Mouse (Mus musculus) lung, postnatal 36 days (tissue): ENCODE measurements at regions not wholly inside any gene's neighbourhood (a gene's known extent, or its start where the extent isn't known, plus 50 kb on each side); places are given as distances from the start of the nearest gene placed in this dataset.
A peak's percentile ranks its signal among the peaks of the same experiment; 100 is the strongest.

Source experiments
- DNase-seq: peaks from one replicate; pipeline ENCODE4 v3.0.0; 2022; ENCODE audit warnings: mixed read lengths

- no peak for DNase-seq
Measured at GRCm38 (mm10) chr4:142452614-142453013, 213.4 kb upstream of the Kazn start.

GRCm38 (mm10) chr4:142450884-142451283 lies 211.7 kb upstream of the Kazn start:
- DNase-seq, result peak; percentile 7

GRCm38 (mm10) chr4:142449713-142450112 lies 210.5 kb upstream of the Kazn start:
- DNase-seq, result no peak

- DNase-seq, result no peak
Measured at GRCm38 (mm10) chr4:142449198-142449702, 210.0 kb upstream of the Kazn start.

GRCm38 (mm10) chr4:142447529-142447928 lies 208.3 kb upstream of the Kazn start:
- DNase-seq, result peak; percentile 66

- peak; percentile 48 for DNase-seq
Measured at GRCm38 (mm10) chr4:142441045-142441444, 201.8 kb upstream of the Kazn start.

- no peak for DNase-seq
Measured at GRCm38 (mm10) chr4:142439450-142440183, 200.4 kb upstream of the Kazn start.

GRCm38 (mm10) chr4:142424596-142424995 lies 185.4 kb upstream of the Kazn start:
- DNase-seq, result no peak

- DNase-seq, result no peak
Measured at GRCm38 (mm10) chr4:142420427-142420826, 181.2 kb upstream of the Kazn start.

- no peak for DNase-seq
Measured at GRCm38 (mm10) chr4:142414874-142415273, 175.7 kb upstream of the Kazn start.

GRCm38 (mm10) chr4:142411792-142412191 lies 172.6 kb upstream of the Kazn start:
- DNase-seq, result no peak

- no peak for DNase-seq
Measured at GRCm38 (mm10) chr4:142410596-142411573, 171.7 kb upstream of the Kazn start.

- DNase-seq, result no peak
Measured at GRCm38 (mm10) chr4:142397858-142398257, 158.7 kb upstream of the Kazn start.

- peak; percentile 34 for DNase-seq
Measured at GRCm38 (mm10) chr4:142392924-142393323, 153.7 kb upstream of the Kazn start.

- no peak for DNase-seq
Measured at GRCm38 (mm10) chr4:142390531-142391195, 151.5 kb upstream of the Kazn start.

GRCm38 (mm10) chr4:142388476-142388875 lies 149.3 kb upstream of the Kazn start:
- no peak for DNase-seq

- no peak for DNase-seq
Measured at GRCm38 (mm10) chr4:142381168-142381567, 142.0 kb upstream of the Kazn start.

- DNase-seq, result no peak
Measured at GRCm38 (mm10) chr4:142378452-142378851, 139.3 kb upstream of the Kazn start.

GRCm38 (mm10) chr4:142367774-142368173 lies 128.6 kb upstream of the Kazn start:
- DNase-seq, result no peak

- DNase-seq, result no peak
Measured at GRCm38 (mm10) chr4:142362071-142362470, 122.9 kb upstream of the Kazn start.

- no peak for DNase-seq
Measured at GRCm38 (mm10) chr4:142358866-142359265, 119.7 kb upstream of the Kazn start.

GRCm38 (mm10) chr4:142355387-142355786 lies 116.2 kb upstream of the Kazn start:
- no peak for DNase-seq

GRCm38 (mm10) chr4:142353526-142353925 lies 114.3 kb upstream of the Kazn start:
- DNase-seq, result no peak
